Mouse (Mus musculus) layer of hippocampus, adult 9-10 months (tissue): ENCODE measurements at regions not wholly inside any gene's neighbourhood (a gene's known extent, or its start where the extent isn't known, plus 50 kb on each side); places are given as distances from the start of the nearest gene placed in this dataset.

Experiments
- DNase-seq: peaks from one replicate; pipeline ENCODE4 v3.0.0; 2022; ENCODE audit warnings: low spot score

GRCm38 (mm10) chr7:61308268-61308667 lies 1038.1 kb upstream of the Ndn start:
- DNase-seq = no peak

- peak; percentile 6 for DNase-seq
Measured at GRCm38 (mm10) chr7:61311179-61311921, 1035.0 kb upstream of the Ndn start.
